Mouse (Mus musculus): ENCODE measurements around the gene Ttc9.

The Ttc9 gene

GRCm38 (mm10) chr12:81630915-81631660, at the start of gene Ttc9:
Gene Ttc9, plus strand, starts transcription at chr12:81631249.
- DNase-seq (ENCODE audit: low spot score in 2 of 2), result peak in 1 of 2 experiments; percentile 25

DNA sequence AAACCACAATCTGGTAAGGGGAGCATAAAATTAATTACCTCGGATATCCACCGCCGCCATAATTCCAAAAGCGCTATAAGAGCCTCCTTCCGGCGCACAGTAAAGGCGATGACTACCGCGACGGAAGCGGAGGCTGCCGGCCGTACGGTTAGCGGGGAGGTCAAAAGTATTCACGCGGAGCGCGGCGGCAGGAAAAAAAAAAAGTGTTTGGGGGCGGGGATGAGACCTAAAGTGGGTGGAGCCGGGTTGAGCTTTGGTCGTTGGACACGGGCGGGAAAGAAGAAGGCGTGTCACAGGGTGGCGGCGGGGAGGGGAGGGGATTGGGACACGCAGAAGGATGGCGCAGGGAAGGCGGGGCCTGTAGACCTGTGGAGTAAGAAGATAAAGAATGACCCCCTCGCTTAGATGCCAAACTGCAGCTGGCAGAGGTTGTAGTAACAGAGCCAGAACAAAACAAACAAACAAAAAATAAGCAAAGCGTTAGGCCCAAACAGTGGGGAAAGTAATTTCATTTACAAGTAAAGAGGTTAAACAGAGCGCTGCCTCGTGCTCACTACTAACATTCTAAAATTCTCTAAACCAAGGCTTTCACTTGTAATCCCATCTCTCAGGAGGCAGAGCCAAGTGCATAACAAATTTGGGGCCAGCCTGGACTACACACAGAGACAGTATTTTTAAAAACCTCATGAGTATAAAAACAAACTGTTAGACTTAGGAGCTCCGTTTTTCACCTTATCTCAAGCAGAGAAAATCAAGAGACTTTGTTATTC, 36.0 kb upstream of the Ttc9 start, which contains the start of gene Med6:
Gene Med6 (minus strand): TSS at position 107 of the 770 bp plus-strand sequence.
- DNase-seq (ENCODE audit: low spot score in 2 of 2), result peak; percentile 74 to 79

DNA sequence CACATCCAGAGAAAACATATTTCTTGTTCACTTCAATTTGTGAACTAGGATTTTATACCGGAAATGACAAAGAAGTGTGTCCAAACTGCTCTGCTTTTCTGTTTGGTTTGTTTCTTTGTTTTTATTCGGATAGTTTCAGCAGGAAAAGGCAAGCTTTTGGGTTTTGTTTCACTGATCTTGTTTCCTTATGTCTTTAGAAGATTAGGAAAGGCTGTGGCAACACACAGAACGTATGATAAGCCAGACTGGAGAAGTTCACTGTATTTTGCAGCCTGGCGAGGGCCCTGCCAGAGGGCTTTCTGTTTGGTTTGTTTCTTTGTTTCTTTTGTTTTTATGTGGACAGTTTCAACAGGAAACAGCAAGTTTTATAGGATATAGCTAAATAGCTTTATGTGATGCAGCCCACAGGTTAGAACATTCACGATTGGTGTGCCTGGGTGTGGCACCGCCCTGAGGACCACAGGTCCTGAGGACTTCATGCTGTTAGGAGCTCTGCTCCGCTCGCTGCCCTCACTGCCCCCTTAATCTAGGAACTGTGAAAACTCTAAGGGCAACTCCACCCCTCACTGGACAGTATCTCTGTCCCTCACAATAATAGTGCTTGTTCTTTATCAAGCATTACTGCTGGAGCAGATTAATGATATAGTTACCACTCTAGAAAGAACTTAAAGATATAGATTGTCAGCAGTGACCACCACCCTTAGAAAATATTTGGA, 34.3 kb upstream of the Ttc9 start:
- no peak for DNase-seq (ENCODE audit: low spot score in 2 of 2)

- DNase-seq (ENCODE audit: low spot score in 2 of 2), result no peak
Measured at GRCm38 (mm10) chr12:81604995-81605784, 25.9 kb upstream of the Ttc9 start.

DNA sequence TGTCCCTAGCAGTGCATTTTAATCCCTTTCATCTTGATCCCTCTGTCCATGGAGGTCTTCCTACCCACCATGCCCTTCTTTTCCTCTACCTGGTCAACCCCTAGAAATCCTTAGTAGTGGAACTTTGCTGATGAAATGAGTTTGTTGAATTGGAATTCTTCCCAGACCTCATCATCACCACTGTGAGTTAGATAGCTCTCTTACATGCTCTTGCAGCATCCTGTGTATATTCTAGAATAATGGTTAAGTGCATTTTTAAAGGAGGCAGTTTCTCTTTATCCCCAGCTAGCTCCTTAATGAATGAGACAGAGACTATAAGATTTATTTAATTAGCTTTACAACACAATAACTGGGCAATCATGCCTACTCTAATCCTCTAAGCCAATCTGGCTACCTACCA, 21.6 kb upstream of the Ttc9 start:
- DNase-seq (ENCODE audit: low spot score in 2 of 2), result no peak

- no peak for DNase-seq (ENCODE audit: low spot score in 2 of 2)
Measured at GRCm38 (mm10) chr12:81615807-81616206, 15.2 kb upstream of the Ttc9 start.

- no peak for DNase-seq (ENCODE audit: low spot score in 2 of 2)
Measured at GRCm38 (mm10) chr12:81616980-81617379, 14.1 kb upstream of the Ttc9 start.

GRCm38 (mm10) chr12:81619302-81619701, 11.7 kb upstream of the Ttc9 start:
- DNase-seq (ENCODE audit: low spot score in 2 of 2), result peak; percentile 81 to 82

DNA sequence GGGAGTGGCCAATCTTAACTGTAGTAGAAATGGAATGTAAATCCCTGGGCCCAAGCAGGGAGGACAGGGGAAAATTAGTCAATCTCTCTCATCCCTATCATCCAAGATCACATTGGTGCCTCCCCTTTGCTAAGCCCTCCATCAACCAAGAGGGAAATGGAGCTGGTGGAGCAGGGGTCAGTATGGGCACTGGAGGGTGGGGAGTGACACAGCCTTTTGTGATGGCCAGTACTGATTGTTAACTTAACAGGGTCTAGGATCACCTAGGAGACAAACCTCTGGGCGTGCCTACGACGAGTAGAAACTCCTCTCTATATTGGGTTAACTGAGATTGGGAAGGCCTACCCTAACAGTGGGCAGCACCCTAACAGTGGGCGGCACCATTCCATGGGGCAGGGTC, 7.7 kb upstream of the Ttc9 start:
- no peak for DNase-seq (ENCODE audit: low spot score in 2 of 2)

- DNase-seq (ENCODE audit: low spot score in 2 of 2), result no peak
Measured at GRCm38 (mm10) chr12:81626226-81626861, 4.7 kb upstream of the Ttc9 start.

DNA sequence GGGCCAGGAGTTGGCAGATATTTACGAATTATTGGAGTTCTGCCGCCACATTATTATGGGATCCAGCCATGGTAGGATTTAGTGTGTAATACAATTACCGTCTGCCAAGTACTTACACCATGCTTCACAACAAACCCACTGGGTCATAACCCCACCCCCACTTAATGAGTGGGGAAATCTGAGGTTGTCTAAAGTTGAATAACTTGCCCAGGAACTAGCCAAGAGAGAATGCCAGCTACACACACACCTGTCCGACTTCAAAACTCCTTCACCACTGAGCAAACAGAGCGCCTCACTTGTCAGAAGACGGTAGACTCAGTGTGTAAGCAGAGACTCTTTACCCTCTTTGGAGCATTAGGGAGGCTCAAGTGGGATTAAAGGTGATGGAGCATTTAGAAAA, 3.6 kb upstream of the Ttc9 start:
- no peak for DNase-seq (ENCODE audit: low spot score in 2 of 2)

DNA sequence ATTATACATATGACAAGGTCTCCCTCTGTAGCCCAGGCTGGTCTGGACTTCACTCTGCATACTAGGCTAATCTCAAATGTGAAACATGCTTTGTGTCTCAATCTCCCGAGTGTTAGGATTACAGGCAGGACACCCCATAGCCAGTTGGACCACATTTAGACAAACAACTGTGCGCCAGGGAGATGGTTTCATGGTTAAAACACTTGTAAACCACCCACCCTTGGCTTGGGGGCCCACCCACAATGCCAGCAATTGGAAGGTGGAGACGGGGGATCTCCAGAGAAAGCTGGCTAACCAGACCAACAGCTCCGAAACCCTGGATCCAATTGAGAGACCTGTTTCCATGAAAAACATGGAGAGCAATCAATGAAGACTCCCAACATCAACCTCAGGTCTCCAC, 3.0 kb upstream of the Ttc9 start:
- no peak for DNase-seq (ENCODE audit: low spot score in 2 of 2)

- DNase-seq (ENCODE audit: low spot score in 2 of 2), result peak; percentile 40 to 58
Measured at GRCm38 (mm10) chr12:81630520-81630914, 532 bp upstream of the Ttc9 start.

- peak in 1 of 2 experiments; percentile 26 for DNase-seq (ENCODE audit: low spot score in 2 of 2)
Measured at GRCm38 (mm10) chr12:81631661-81632401, 782 bp downstream of the Ttc9 start.

- DNase-seq (ENCODE audit: low spot score in 2 of 2), result no peak
Measured at GRCm38 (mm10) chr12:81633246-81633645, 2.2 kb downstream of the Ttc9 start.

DNA sequence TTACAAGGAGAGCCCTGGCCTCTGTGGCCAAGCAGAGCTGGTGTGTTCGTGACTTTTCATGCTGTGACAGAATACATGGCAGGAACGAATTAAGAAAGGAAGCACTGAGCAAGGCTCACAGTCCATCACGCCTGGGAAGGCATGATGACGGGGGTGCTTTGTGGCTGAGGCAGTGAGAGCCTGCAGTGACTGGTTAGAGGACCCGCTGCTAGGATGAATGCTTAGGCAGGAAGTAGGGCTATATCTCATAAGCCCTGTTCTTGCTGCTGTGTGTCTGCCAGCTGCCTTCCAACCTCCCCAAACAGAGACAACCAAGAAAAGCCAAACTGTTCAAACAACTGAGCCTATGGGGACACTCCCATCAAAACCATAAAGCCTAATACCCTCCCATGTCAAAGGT, 9.6 kb downstream of the Ttc9 start:
- no peak for DNase-seq (ENCODE audit: low spot score in 2 of 2)

DNA sequence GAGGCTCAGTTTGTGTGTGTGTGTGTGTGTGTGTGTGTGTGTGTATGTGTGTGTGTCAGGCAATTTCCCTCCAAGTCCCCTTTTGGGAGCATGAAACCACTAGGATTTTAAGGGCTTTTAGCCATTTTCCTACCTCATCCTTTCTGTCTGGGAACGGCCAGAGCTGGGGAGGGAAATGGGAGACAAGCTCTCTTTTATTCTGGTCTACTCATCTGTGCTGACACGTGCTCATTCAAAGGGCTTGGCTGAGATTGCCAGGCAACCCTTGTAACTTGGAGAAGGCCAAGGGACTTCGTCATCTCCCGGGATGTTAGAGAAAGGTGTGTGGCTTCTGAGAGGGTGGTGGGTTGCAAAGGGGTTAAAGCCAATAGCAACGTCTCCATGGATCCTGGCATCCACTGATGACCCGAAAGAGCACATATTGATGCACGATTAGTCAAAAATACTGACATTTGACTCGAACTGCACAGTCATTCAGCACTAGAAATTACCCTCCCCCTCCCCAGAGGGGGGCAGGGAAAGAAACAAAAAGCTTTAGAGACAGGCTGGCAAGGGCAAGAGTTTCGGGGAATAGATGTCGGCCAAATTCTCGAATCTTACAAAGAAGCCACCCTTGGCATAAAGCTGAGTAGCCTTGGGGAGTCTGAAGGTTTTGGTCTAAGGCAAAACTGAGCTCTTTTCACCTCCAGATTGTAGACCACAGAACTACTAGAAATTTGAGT, 11.5 kb downstream of the Ttc9 start:
- DNase-seq (ENCODE audit: low spot score in 2 of 2), result no peak

DNA sequence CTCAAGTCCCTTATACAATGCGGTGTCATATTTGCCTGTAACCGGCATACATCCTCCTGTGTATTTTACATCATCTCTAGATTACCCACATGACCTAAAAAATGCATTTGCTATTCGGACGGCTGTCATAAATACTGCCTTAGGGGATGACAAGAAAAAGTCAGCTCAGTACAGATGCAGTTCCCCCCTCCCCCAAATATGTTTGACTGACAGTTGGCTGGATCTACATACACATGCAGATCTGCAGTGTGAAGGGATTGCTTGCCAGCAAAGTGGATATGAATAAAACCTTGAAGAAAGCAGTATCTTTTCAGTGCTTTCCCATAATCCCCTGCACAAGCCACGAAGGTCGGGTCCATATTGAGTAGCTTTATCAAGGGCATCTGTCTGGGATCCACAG, 15.8 kb downstream of the Ttc9 start:
- DNase-seq (ENCODE audit: low spot score in 2 of 2), result no peak

DNA sequence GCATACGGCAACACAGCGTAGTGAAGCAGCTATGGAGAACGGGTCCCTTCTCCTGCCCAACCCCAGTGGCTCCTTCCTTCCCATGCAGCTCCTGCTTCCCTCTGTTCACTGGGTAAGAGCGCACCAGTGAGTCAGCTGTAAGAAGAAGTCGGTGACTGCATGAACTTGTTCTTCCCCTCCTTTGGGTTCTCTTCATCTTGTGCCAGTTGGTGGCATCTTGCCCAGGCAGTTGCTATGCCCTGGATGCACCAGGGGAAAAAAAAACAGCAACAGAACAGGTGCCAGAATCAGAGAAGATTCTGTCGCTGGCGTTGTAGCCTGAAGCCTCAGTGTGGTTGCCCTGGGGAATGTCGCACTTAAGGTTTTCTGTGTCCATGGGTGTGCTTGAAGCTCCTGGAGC, 22.3 kb downstream of the Ttc9 start:
- DNase-seq (ENCODE audit: low spot score in 2 of 2), result no peak

GRCm38 (mm10) chr12:81657321-81657720, 26.3 kb downstream of the Ttc9 start:
- DNase-seq (ENCODE audit: low spot score in 2 of 2), result no peak

Measured in frontal cortex, postnatal 25 days (tissue).